Mouse (Mus musculus): ENCODE measurements around the gene Depdc7.

GRCm38 (mm10) chr2:104712486-104712809 lies 30.2 kb downstream of the Depdc7 start:
- TF ChIP-seq TAL1 (IDR thresholded peaks at IDR 0.05; ENCODE audit: low read length) (no peak), GATA1 (IDR thresholded peaks at IDR 0.05; ENCODE audit: low read length) (no peak)
